Mouse (Mus musculus) embryonic fibroblast, embryonic 13.5 days (primary cell): ENCODE measurements at regions not wholly inside any gene's neighbourhood (a gene's known extent, or its start where the extent isn't known, plus 50 kb on each side); places are given as distances from the start of the nearest gene placed in this dataset.

ENCODE experiments used
- CTCF ChIP-seq: IDR thresholded peaks from 2 replicates; pipeline ENCODE4 v1.5.1; 2011; ENCODE audit warnings: mild to moderate bottlenecking, control low read depth, low read length, moderate library complexity, borderline replicate concordance; ENCODE audit not compliant: insufficient read depth
- POLR2A ChIP-seq: IDR thresholded peaks from 2 replicates; pipeline ENCODE4 v1.6.1; 2011; ENCODE audit warnings: low read depth, mild to moderate bottlenecking, control low read depth, low read length, moderate library complexity

GRCm38 (mm10) chr12:59898931-59899330 is 679.4 kb upstream of the Fbxo33 start:
- TF ChIP-seq CTCF: no peak
- no peak for TF ChIP-seq POLR2A
